Mouse (Mus musculus): ENCODE measurements around the gene Eef1akmt3.

- TF ChIP-seq TAL1 (IDR thresholded peaks at IDR 0.05; ENCODE audit: low read length) (no peak), GATA1 (IDR thresholded peaks at IDR 0.05; ENCODE audit: low read length) (no peak)
These were observed 42.6 kb upstream of the Eef1akmt3 start for GRCm38 (mm10) chr10:127083915-127084306.
